Mouse (Mus musculus) urinary bladder, adult 2 months (tissue): Measurements from ENCODE around the gene D230025D16Rik. TPM values are rescaled to one million over a fixed set of nuclear protein-coding genes. Genes with fewer than 3 reads are reported as not detected.
A peak's percentile ranks its signal among the peaks of the same experiment; 100 is the strongest.
"Not testable (repeated sequence)": the region's sequence is repeated elsewhere in the genome, so short reads cannot be mapped to it uniquely, and the experiment has no call there.

ENCODE experiments used
- DNase-seq: peaks from one replicate; pipeline ENCODE4 v3.0.0; 2022; ENCODE audit warnings: low spot score
- polyA plus RNA-seq: library from polyadenylated mRNA; depleted of rRNA; stranded (reverse); fragments of >200 nt; gene quantifications from 2 replicates; pipeline ENCODE4 v1.2.3, GENCODE M21; 2012; rRNA removed

The D230025D16Rik gene
- polyA plus RNA-seq, 1 experiment = 28.5 TPM

- DNase-seq = not testable (repeated sequence)
Observed at GRCm38 (mm10) chr8:105291802-105292201, 66.9 kb downstream of the D230025D16Rik start.

GRCm38 (mm10) chr8:105292471-105292870 is 67.5 kb downstream of the D230025D16Rik start:
- DNase-seq = no peak

- DNase-seq = no peak
Observed at GRCm38 (mm10) chr8:105293405-105293804, 68.5 kb downstream of the D230025D16Rik start.

- no peak for DNase-seq
Observed at GRCm38 (mm10) chr8:105294776-105295175, 69.8 kb downstream of the D230025D16Rik start.

GRCm38 (mm10) chr8:105295256-105295655 is 70.3 kb downstream of the D230025D16Rik start:
- DNase-seq = no peak

GRCm38 (mm10) chr8:105295895-105296573 is 71.1 kb downstream of the D230025D16Rik start, which contains the start of gene Exoc3l:
Gene Exoc3l (minus strand): TSS chr8:105296101.
- DNase-seq = no peak

- peak; percentile 81 for DNase-seq
Observed at GRCm38 (mm10) chr8:105297511-105298192, 72.7 kb downstream of the D230025D16Rik start, which contains the start of gene E2f4. Gene E2f4 (plus strand): TSS chr8:105297663.

- DNase-seq = no peak
Observed at GRCm38 (mm10) chr8:105298351-105299252, 73.7 kb downstream of the D230025D16Rik start.

- no peak for DNase-seq
Observed at GRCm38 (mm10) chr8:105299962-105300361, 75.0 kb downstream of the D230025D16Rik start.

Other genes starting within 250 kb of the D230025D16Rik start
- gene Ces2h, start 224.3 kb upstream of the D230025D16Rik start, polyA plus RNA-seq = not detected in 2 replicates
- 0.04 TPM in 1 of 2 replicates, not detected in the other for gene Ces3a, start 176.5 kb upstream of the D230025D16Rik start, polyA plus RNA-seq
- not detected in 2 replicates for gene Ces3b, start 141.4 kb upstream of the D230025D16Rik start, polyA plus RNA-seq
- not detected in 2 replicates for gene Ces4a, start 93.3 kb upstream of the D230025D16Rik start, polyA plus RNA-seq
- 28.0 and 30.1 TPM in 2 replicates for gene Cbfb, start 54.5 kb upstream of the D230025D16Rik start, polyA plus RNA-seq
- 34.1 and 34.5 TPM in 2 replicates for gene B3gnt9, start 30.0 kb downstream of the D230025D16Rik start, polyA plus RNA-seq
- 15.1 and 15.8 TPM in 2 replicates for gene Tradd, start 39.5 kb downstream of the D230025D16Rik start, polyA plus RNA-seq
- gene Fbxl8, start 39.5 kb downstream of the D230025D16Rik start, polyA plus RNA-seq = 9.1 and 9.5 TPM in 2 replicates
- gene Hsf4, start 44.7 kb downstream of the D230025D16Rik start, polyA plus RNA-seq = 4.8 TPM in 2 replicates
- gene Nol3, start 51.0 kb downstream of the D230025D16Rik start, polyA plus RNA-seq = 2.8 and 4.0 TPM in 2 replicates
- gene 4931428F04Rik, start 64.7 kb downstream of the D230025D16Rik start, polyA plus RNA-seq = 2.7 and 2.9 TPM in 2 replicates
- gene Exoc3l, start 71.0 kb downstream of the D230025D16Rik start, polyA plus RNA-seq = 4.3 and 4.5 TPM in 2 replicates
- 59.3 and 75.5 TPM in 2 replicates for gene E2f4, start 72.5 kb downstream of the D230025D16Rik start, polyA plus RNA-seq
- gene Elmo3, start 80.5 kb downstream of the D230025D16Rik start, polyA plus RNA-seq = 25.2 and 29.0 TPM in 2 replicates
- gene Lrrc29, start 101.1 kb downstream of the D230025D16Rik start, polyA plus RNA-seq = 3.9 and 6.1 TPM in 2 replicates
- gene Tmem208, start 101.2 kb downstream of the D230025D16Rik start, polyA plus RNA-seq = 72.7 and 103 TPM in 2 replicates
- gene Fhod1, start 122.8 kb downstream of the D230025D16Rik start, polyA plus RNA-seq = 17.0 and 18.4 TPM in 2 replicates
- gene Slc9a5, start 123.7 kb downstream of the D230025D16Rik start, polyA plus RNA-seq = 2.6 and 3.4 TPM in 2 replicates
- 0.25 and 0.50 TPM in 2 replicates for gene Plekhg4, start 148.1 kb downstream of the D230025D16Rik start, polyA plus RNA-seq
- gene Kctd19, start 188.4 kb downstream of the D230025D16Rik start, polyA plus RNA-seq = 0.06 and 0.10 TPM in 2 replicates
- 0.48 and 0.53 TPM in 2 replicates for gene Lrrc36, start 188.4 kb downstream of the D230025D16Rik start, polyA plus RNA-seq
- 84.1 and 93.7 TPM in 2 replicates for gene Tppp3, start 246.4 kb downstream of the D230025D16Rik start, polyA plus RNA-seq